Mouse (Mus musculus) heart, postnatal 0 days (tissue): ENCODE results near the gene Drosha.

Source experiments
- CTCF ChIP-seq: IDR thresholded peaks from 2 replicates; pipeline ENCODE4 v1.5.1; 2016; ENCODE audit warnings: antibody characterized with exemption, control low read depth, low read depth
- EP300 ChIP-seq: IDR thresholded peaks from 2 replicates; pipeline ENCODE4 v1.6.1; 2016; ENCODE audit warnings: antibody characterized with exemption, low read depth

- no peak for TF ChIP-seq CTCF
- no peak for TF ChIP-seq EP300
These were observed 70.8 kb downstream of the Drosha start for GRCm38 (mm10) chr15:12895426-12895825.
